Mouse (Mus musculus) MEL (cell line): ENCODE results near the gene Rif1. TPM values are rescaled to one million over a fixed set of nuclear protein-coding genes. Genes with fewer than 3 reads are reported as not detected.

Experiments used
- DNase-seq: peaks from one replicate; pipeline ENCODE4 v3.0.0; 2011; ENCODE audit warnings: low read depth, low spot score
- H3K27ac ChIP-seq: 2 replicates; pipeline ENCODE4 v1.5.1; 2012; ENCODE audit warnings: low read depth, mild to moderate bottlenecking, control low read depth, low read length, moderate library complexity; ENCODE audit not compliant: control insufficient read depth
- H3K27me3 ChIP-seq, 2 experiments: fragments of 150-350 bp in 1 of 2; sonication (generic) in 1 of 2; 2 replicates each; pipeline ENCODE4 v1.6.1; 2012; ENCODE audit warnings: low read length in 2 of 2, mild to moderate bottlenecking in 2 of 2, improper control_type of control experiment in 1 of 2, moderate library complexity in 1 of 2; ENCODE audit not compliant: insufficient read depth in 2 of 2, control insufficient read depth in 1 of 2
- H3K36me3 ChIP-seq, 2 experiments: 2 replicates each; pipeline ENCODE4 v1.6.1; 2012 to 2014; ENCODE audit warnings: low read length in 2 of 2, improper control_type of control experiment in 1 of 2, inconsistent platforms in 1 of 2, mild to moderate bottlenecking in 1 of 2; ENCODE audit not compliant: insufficient read depth in 2 of 2, control insufficient read depth in 1 of 2
- H3K4me1 ChIP-seq, 2 experiments: fragments of 150-350 bp in 1 of 2; sonication (generic) in 1 of 2; 2 replicates each; pipeline ENCODE4 v1.6.1; 2012; ENCODE audit warnings: low read length in 2 of 2, improper control_type of control experiment in 1 of 2, mild to moderate bottlenecking in 1 of 2; ENCODE audit not compliant: insufficient read depth in 2 of 2, control insufficient read depth in 1 of 2
- H3K4me3 ChIP-seq, 2 experiments: fragments of 150-350 bp in 1 of 2; sonication (generic) in 1 of 2; 2 replicates each; pipeline ENCODE4 v1.5.1; 2012; ENCODE audit warnings: low read depth in 2 of 2, low read length in 2 of 2, mild to moderate bottlenecking in 2 of 2, moderate library complexity in 2 of 2, control low read depth in 1 of 2, improper control_type of control experiment in 1 of 2; ENCODE audit not compliant: control insufficient read depth in 1 of 2, insufficient read depth in 1 of 2
- H3K79me2 ChIP-seq: 2 replicates; pipeline ENCODE4 v1.6.1; 2012; ENCODE audit warnings: mild to moderate bottlenecking, low read length, moderate library complexity; ENCODE audit not compliant: control insufficient read depth, poor library complexity, insufficient read depth
- H3K9ac ChIP-seq: 2 replicates; pipeline ENCODE4 v1.6.1; 2012; ENCODE audit warnings: low read depth, mild to moderate bottlenecking, control low read depth, low read length, moderate library complexity; ENCODE audit not compliant: control insufficient read depth, poor library complexity, severe bottlenecking
- H3K9me3 ChIP-seq: fragments of 150-350 bp; sonication (generic); replicated peaks from 2 replicates; pipeline ENCODE4 v1.6.1; 2012; ENCODE audit warnings: mild to moderate bottlenecking, low read length, improper control_type of control experiment, moderate library complexity; ENCODE audit not compliant: insufficient read depth
- CHD1 ChIP-seq: IDR thresholded peaks from 2 replicates; pipeline ENCODE4 v1.6.1; 2012; ENCODE audit warnings: low read depth, mild to moderate bottlenecking, inconsistent platforms, low read length, improper control_type of control experiment
- CHD2 ChIP-seq: IDR thresholded peaks from 2 replicates; pipeline ENCODE4 v1.6.1; 2011; ENCODE audit warnings: low read length, improper control_type of control experiment
- ELF1 ChIP-seq: IDR thresholded peaks from 2 replicates; pipeline ENCODE4 v1.6.1; 2014; ENCODE audit warnings: low read depth, mild to moderate bottlenecking, inconsistent platforms, low read length, improper control_type of control experiment, moderate library complexity
- EP300 ChIP-seq, 2 experiments: IDR thresholded peaks; 2 replicates each; pipeline ENCODE4 v1.6.1; 2011; ENCODE audit warnings: improper control_type of control experiment in 2 of 2, low read length in 2 of 2, low read depth in 1 of 2, mild to moderate bottlenecking in 1 of 2
- ETS1 ChIP-seq: IDR thresholded peaks from 2 replicates; pipeline ENCODE4 v1.6.1; 2012; ENCODE audit warnings: low read depth, mild to moderate bottlenecking, inconsistent platforms, low read length, improper control_type of control experiment, moderate library complexity
- GATA1 ChIP-seq: IDR thresholded peaks from 2 replicates; pipeline ENCODE4 v1.6.1; 2011; ENCODE audit warnings: low read depth, low read length, improper control_type of control experiment
- MEF2A ChIP-seq: IDR thresholded peaks from 2 replicates; pipeline ENCODE4 v1.6.1; 2014; ENCODE audit warnings: low read depth, mild to moderate bottlenecking, inconsistent platforms, low read length, improper control_type of control experiment; ENCODE audit not compliant: poor library complexity, insufficient replicate concordance, severe bottlenecking; ENCODE audit errors: extremely low read depth
- MXI1 ChIP-seq: IDR thresholded peaks from 2 replicates; pipeline ENCODE4 v1.6.1; 2011; ENCODE audit warnings: mild to moderate bottlenecking, low read depth, low read length, improper control_type of control experiment
- MYC ChIP-seq: IDR thresholded peaks from 2 replicates; pipeline ENCODE4 v1.6.1; 2011; ENCODE audit warnings: low read depth, mild to moderate bottlenecking, low read length, improper control_type of control experiment, moderate library complexity
- POLR2A ChIP-seq, 2 experiments: IDR thresholded peaks; 2 replicates each; pipeline ENCODE4 v1.6.1; 2011 to 2012; ENCODE audit warnings: low read length in 2 of 2, mild to moderate bottlenecking in 2 of 2, control low read depth in 1 of 2, improper control_type of control experiment in 1 of 2, low read depth in 1 of 2, moderate library complexity in 1 of 2; ENCODE audit not compliant: control insufficient read depth in 1 of 2, insufficient read depth in 1 of 2, poor library complexity in 1 of 2
- POLR2AphosphoS2 ChIP-seq: IDR thresholded peaks from 2 replicates; pipeline ENCODE4 v1.6.1; 2011; ENCODE audit warnings: low read length, improper control_type of control experiment
- POLR2AphosphoS5 ChIP-seq: IDR thresholded peaks from 2 replicates; pipeline ENCODE4 v1.6.1; 2012; ENCODE audit warnings: low read depth, borderline replicate concordance, mild to moderate bottlenecking, inconsistent platforms, low read length, moderate library complexity, mixed read lengths
- RAD21 ChIP-seq: IDR thresholded peaks from 2 replicates; pipeline ENCODE4 v1.6.1; 2011; ENCODE audit warnings: mild to moderate bottlenecking, low read depth, low read length, improper control_type of control experiment
- RCOR1 ChIP-seq: IDR thresholded peaks from 2 replicates; pipeline ENCODE4 v1.6.1; 2012; ENCODE audit warnings: low read depth, mild to moderate bottlenecking, inconsistent platforms, low read length, improper control_type of control experiment
- SMC3 ChIP-seq: IDR thresholded peaks from 2 replicates; pipeline ENCODE4 v1.6.1; 2011; ENCODE audit warnings: low read depth, low read length, improper control_type of control experiment
- TAL1 ChIP-seq: IDR thresholded peaks from 2 replicates; pipeline ENCODE4 v1.6.1; 2012; ENCODE audit warnings: mild to moderate bottlenecking, inconsistent platforms, low read length, moderate library complexity, mixed read lengths
- TBP ChIP-seq: IDR thresholded peaks from 2 replicates; pipeline ENCODE4 v1.8.0; 2011; ENCODE audit warnings: low read depth, low read length, improper control_type of control experiment
- TCF12 ChIP-seq: IDR thresholded peaks from 2 replicates; pipeline ENCODE4 v1.6.1; 2014; ENCODE audit warnings: low read depth, mild to moderate bottlenecking, inconsistent platforms, low read length, improper control_type of control experiment, moderate library complexity
- UBTF ChIP-seq: IDR thresholded peaks from 2 replicates; pipeline ENCODE4 v1.6.1; 2012; ENCODE audit warnings: low read depth, mild to moderate bottlenecking, inconsistent platforms, low read length, improper control_type of control experiment, moderate library complexity, borderline replicate concordance; ENCODE audit not compliant: insufficient read depth
- USF2 ChIP-seq, 2 experiments: IDR thresholded peaks; 2 replicates each; pipeline ENCODE4 v1.6.1; 2011 to 2012; ENCODE audit warnings: improper control_type of control experiment in 2 of 2, low read length in 2 of 2, borderline replicate concordance in 1 of 2, inconsistent platforms in 1 of 2, low read depth in 1 of 2, mild to moderate bottlenecking in 1 of 2; ENCODE audit not compliant: insufficient read depth in 1 of 2
- ZC3H11A ChIP-seq: IDR thresholded peaks from 2 replicates; pipeline ENCODE4 v1.6.1; 2012; ENCODE audit warnings: low read depth, mild to moderate bottlenecking, inconsistent platforms, low read length, improper control_type of control experiment
- ZMIZ1 ChIP-seq: IDR thresholded peaks from 2 replicates; pipeline ENCODE4 v1.6.1; 2012; ENCODE audit warnings: low read depth, mild to moderate bottlenecking, inconsistent platforms, low read length, improper control_type of control experiment, moderate library complexity
- ZNF384 ChIP-seq: IDR thresholded peaks from 2 replicates; pipeline ENCODE4 v1.6.1; 2012; ENCODE audit warnings: low read depth, mild to moderate bottlenecking, inconsistent platforms, low read length, improper control_type of control experiment
- polyA plus RNA-seq, 2 experiments: library from polyadenylated mRNA; stranded (reverse) in 1 of 2; unstranded in 1 of 2; fragments of >175 nt in 1 of 2; fragments of >200 nt in 1 of 2; gene quantifications; 2 replicates each; pipeline versions ENCODE4 v1.2.1 to v1.2.4; 2012; ENCODE audit warnings: low replicate concordance in 2 of 2, low read depth in 1 of 2; ENCODE audit not compliant: insufficient read length in 2 of 2, insufficient read depth in 1 of 2, missing spikeins in 1 of 2
- total RNA-seq: library from RNA; depleted of rRNA; stranded (reverse); fragments of 300-350 nt; gene quantifications from 2 replicates; pipeline ENCODE4 v1.2.3, GENCODE M21; 2012

Rif1 gene
- total and polyA plus RNA-seq, 3 experiments: 31.7 to 247 (median 44.3) TPM

- no peak overlapping the region for H3K4me3 ChIP-seq
- H3K27me3 ChIP-seq: no peaks in the 10 kb centered on the region
- no peaks in the 10 kb centered on the region for H3K36me3 ChIP-seq
- TF ChIP-seq POLR2AphosphoS5: no peak
- no peak for TF ChIP-seq GATA1
- TF ChIP-seq POLR2AphosphoS2: no peak
- no peak for TF ChIP-seq TAL1
- TF ChIP-seq MXI1: no peak
- H3K27ac ChIP-seq: no peak overlapping the region
- H3K9ac ChIP-seq: no peak overlapping the region
- no peak for DNase-seq
- no peaks in the 10 kb centered on the region for H3K4me1 ChIP-seq
- no peaks in the 10 kb centered on the region for H3K9me3 ChIP-seq
- H3K79me2 ChIP-seq: no peaks in the 10 kb centered on the region
Measured at GRCm38 (mm10) chr2:52133351-52133750, 60.7 kb downstream of the Rif1 start.

GRCm38 (mm10) chr2:52153064-52153463 is 80.4 kb downstream of the Rif1 start:
- H3K9ac ChIP-seq: no peak overlapping the region
- H3K4me3 ChIP-seq: no peak overlapping the region
- H3K9me3 ChIP-seq: no peaks in the 10 kb centered on the region
- H3K79me2 ChIP-seq: no peaks in the 10 kb centered on the region
- DNase-seq: no peak
- no peaks in the 10 kb centered on the region for H3K27me3 ChIP-seq
- H3K36me3 ChIP-seq: no peaks in the 10 kb centered on the region
- TF ChIP-seq SMC3 (no peak), USF2 (IDR thresholded peaks at IDR 0.05; ENCODE audit: borderline replicate concordance in 1 of 2, insufficient read depth in 1 of 2, low read depth in 1 of 2, low read length in 2 of 2) (no peak), MEF2A (no peak), ZC3H11A (no peak), RCOR1 (no peak)
- TF ChIP-seq, all 39 proteins: peak for 0
- Histone ChIP-seq H3K27ac (no peak overlapping the region), H3K4me1 (no peaks in the 10 kb centered on the region)

- no peaks in the 10 kb centered on the region for H3K79me2 ChIP-seq
- no peaks in the 10 kb centered on the region for H3K4me1 ChIP-seq
- H3K27ac ChIP-seq: no peak overlapping the region
- H3K27me3 ChIP-seq: no peaks in the 10 kb centered on the region
- TF ChIP-seq RAD21 (no peak), GATA1 (0 out of 2 replicates have a peak, but pooled peaks have one; percentile 10), ETS1 (0 out of 2 replicates have a peak, but pooled peaks have one; percentile 20), ZMIZ1 (no peak), CHD1 (no peak), UBTF (no peak), RCOR1 (no peak), MYC (no peak), POLR2A (IDR thresholded peaks at IDR 0.05; ENCODE audit: control insufficient read depth in 1 of 2, insufficient read depth in 1 of 2, low read depth in 1 of 2, low read length in 2 of 2, poor library complexity in 1 of 2) (no peak), ELF1 (no peak), EP300 (IDR thresholded peaks at IDR 0.05; ENCODE audit: low read depth in 1 of 2, low read length in 2 of 2) (peak; percentile 15 to 33; a peak in 2 of 4 replicates), TCF12 (no peak), CHD2 (no peak), ZNF384 (no peak), TBP (no peak)
- peak; percentile 31 for DNase-seq
- H3K36me3 ChIP-seq: no peaks in the 10 kb centered on the region
- H3K9me3 ChIP-seq: no peaks in the 10 kb centered on the region
- no peak overlapping the region for H3K4me3 ChIP-seq
- H3K9ac ChIP-seq: no peak overlapping the region
Measured at GRCm38 (mm10) chr2:52169243-52170005, 96.8 kb downstream of the Rif1 start.
